Mouse (Mus musculus): ENCODE measurements at regions not wholly inside any gene's neighbourhood (a gene's known extent, or its start where the extent isn't known, plus 50 kb on each side); places are given as distances from the start of the nearest gene placed in this dataset.
A peak's percentile ranks its signal among the peaks of the same experiment; 100 is the strongest.

DNA sequence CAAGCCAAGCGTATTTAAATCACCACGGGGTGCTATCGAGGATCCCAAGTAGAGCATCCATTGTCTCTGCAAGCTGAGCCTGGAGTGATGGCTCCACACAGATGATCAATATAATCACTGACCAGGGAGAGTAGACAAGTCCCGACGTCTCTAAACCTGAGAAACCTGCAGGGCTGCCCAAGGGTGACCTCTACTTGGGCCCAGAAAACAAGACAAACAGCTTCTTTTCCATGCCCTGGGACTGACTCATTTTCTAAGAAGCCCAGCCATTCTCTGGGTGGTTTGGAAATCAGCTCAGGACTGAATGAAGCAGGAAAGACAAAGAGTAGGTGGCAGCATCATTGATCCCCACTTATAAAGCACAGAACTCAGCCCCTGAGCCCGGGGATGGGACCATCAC, 221.5 kb downstream of the 4933412E24Rik start:
- no peak overlapping the region for H3K4me2 ChIP-seq (ENCODE audit: low read depth, low read length, poor library complexity, severe bottlenecking)
- no peak for ATAC-seq (ENCODE audit: low FRiP score)
- H3K4me1 ChIP-seq (ENCODE audit: insufficient read depth, low read length): no peaks in the 10 kb centered on the region; the same call in 1 of the 2 replicates
- H3K9ac ChIP-seq (replicated peaks; ENCODE audit: low read length, poor library complexity, severe bottlenecking): no peak overlapping the region
- no peaks in the 10 kb centered on the region for H3K27me3 ChIP-seq (ENCODE audit: insufficient read depth, low read length)
- no peaks in the 10 kb centered on the region for H3K36me3 ChIP-seq (ENCODE audit: insufficient read depth, low read length)
- no peak for TF ChIP-seq CTCF (IDR thresholded peaks at IDR 0.05)
- H3K9me3 ChIP-seq (ENCODE audit: low read length): no peaks in the 10 kb centered on the region
- no peak for DNase-seq (ENCODE audit: low spot score)
- H3K4me3 ChIP-seq (ENCODE audit: low read depth, low read length): no peak overlapping the region
- 86% methylated on average over 6 of the region's 6 CpGs for WGBS
- H3K27ac ChIP-seq (ENCODE audit: low read depth, low read length): no peak overlapping the region

DNA sequence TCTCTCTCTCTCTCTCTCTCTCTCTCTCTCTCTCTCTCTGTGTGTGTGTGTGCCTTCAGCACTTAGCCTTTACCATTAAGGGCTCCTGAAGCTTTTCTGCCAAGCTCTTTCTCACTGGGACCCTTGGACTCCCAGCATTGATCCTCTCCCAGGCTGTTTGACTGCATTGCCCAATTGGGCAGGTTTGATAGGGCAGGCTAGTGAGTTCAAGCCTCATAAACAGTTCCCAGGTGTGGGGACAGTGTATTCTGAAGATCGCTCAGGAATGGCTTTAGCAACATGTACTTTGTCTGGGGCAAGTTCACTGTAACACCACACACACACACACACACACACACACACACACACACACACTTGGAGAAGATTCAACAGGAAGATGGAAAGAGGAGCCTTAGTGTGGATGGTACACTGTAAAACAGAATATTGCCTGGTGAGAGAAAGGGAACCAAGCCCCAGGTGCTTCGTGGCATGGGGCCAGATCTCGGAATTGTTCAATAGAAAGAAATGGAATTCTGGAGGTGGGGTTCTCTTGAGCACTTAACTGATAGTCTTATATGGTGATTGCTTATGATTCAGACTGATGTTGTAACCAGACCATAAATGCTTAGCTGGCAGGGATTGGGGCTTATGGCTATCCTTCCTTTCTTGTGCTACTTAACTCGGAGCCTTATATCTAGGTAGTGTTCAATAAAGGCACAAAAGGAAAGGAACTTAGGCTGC, 229.5 kb downstream of the 4933412E24Rik start:
- H3K27me3 ChIP-seq (ENCODE audit: insufficient read depth, low read length): no peaks in the 10 kb centered on the region; the same call in 1 of the 2 replicates
- H3K9me3 ChIP-seq (ENCODE audit: low read length): no peaks in the 10 kb centered on the region
- H3K9ac ChIP-seq (replicated peaks; ENCODE audit: low read length, poor library complexity, severe bottlenecking): no peak overlapping the region
- WGBS: 85% methylated on average over 4 of the region's 4 CpGs
- H3K4me1 ChIP-seq (ENCODE audit: insufficient read depth, low read length): no peaks in the 10 kb centered on the region
- no peak overlapping the region for H3K4me3 ChIP-seq (ENCODE audit: low read depth, low read length)
- DNase-seq (ENCODE audit: low spot score) (no peak), ATAC-seq (ENCODE audit: low FRiP score) (no peak)
- H3K4me2 ChIP-seq (ENCODE audit: low read depth, low read length, poor library complexity, severe bottlenecking): no peak overlapping the region
- H3K27ac ChIP-seq (ENCODE audit: low read depth, low read length): no peak overlapping the region
- H3K36me3 ChIP-seq (ENCODE audit: insufficient read depth, low read length): no peaks in the 10 kb centered on the region
- TF ChIP-seq CTCF (IDR thresholded peaks at IDR 0.05): no peak

DNA sequence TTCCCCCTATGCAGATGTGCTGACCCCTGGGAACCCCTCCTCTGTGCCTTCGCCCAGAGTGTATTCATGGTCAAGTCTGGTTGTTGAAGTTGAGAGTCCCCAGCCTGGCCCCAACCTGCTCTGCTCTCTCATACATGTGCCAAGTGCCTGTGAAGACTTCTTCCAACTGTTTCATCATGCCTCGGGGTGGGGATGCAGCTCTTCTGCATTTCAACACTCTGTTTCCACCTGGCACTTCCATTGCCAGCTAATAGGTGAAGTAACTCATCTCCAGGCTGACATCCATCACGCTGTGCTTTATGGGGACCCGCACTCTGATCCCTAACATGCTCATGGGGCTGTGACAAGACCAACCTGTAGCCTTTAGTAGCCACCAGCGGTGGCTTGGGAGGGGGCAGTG, 230.4 kb downstream of the 4933412E24Rik start:
- TF ChIP-seq CTCF (IDR thresholded peaks at IDR 0.05): no peak
- WGBS: 94% methylated on average over 5 of the region's 5 CpGs

GRCm38 (mm10) chr15:59784556-59784929, 231.9 kb downstream of the 4933412E24Rik start:
- Histone ChIP-seq H3K4me3 (ENCODE audit: low read depth, low read length) (no peak overlapping the region), H3K4me2 (ENCODE audit: low read depth, low read length, poor library complexity, severe bottlenecking) (no peak overlapping the region), H3K27ac (ENCODE audit: low read depth, low read length) (no peak overlapping the region), H3K9ac (replicated peaks; ENCODE audit: low read length, poor library complexity, severe bottlenecking) (no peak overlapping the region), H3K36me3 (ENCODE audit: insufficient read depth, low read length) (no peaks in the 10 kb centered on the region), H3K4me1 (ENCODE audit: insufficient read depth, low read length) (no peaks in the 10 kb centered on the region), H3K27me3 (ENCODE audit: insufficient read depth, low read length) (no peaks in the 10 kb centered on the region; the same call in 1 of the 2 replicates), H3K9me3 (ENCODE audit: low read length) (no peaks in the 10 kb centered on the region)
- WGBS: 54% methylated on average over 8 of the region's 8 CpGs
- DNase-seq (ENCODE audit: low spot score) (no peak), ATAC-seq (ENCODE audit: low FRiP score) (no peak)
- TF ChIP-seq CTCF (IDR thresholded peaks at IDR 0.05): no peak

More for the DNA sequence above, 230.4 kb downstream of the 4933412E24Rik start:
- Histone ChIP-seq H3K27ac (ENCODE audit: low read depth, low read length) (no peak overlapping the region), H3K27me3 (ENCODE audit: insufficient read depth, low read length) (no peaks in the 10 kb centered on the region; the same call in 1 of the 2 replicates), H3K4me2 (ENCODE audit: low read depth, low read length, poor library complexity, severe bottlenecking) (no peak overlapping the region), H3K9me3 (ENCODE audit: low read length) (no peaks in the 10 kb centered on the region), H3K4me3 (ENCODE audit: low read depth, low read length) (no peak overlapping the region), H3K36me3 (ENCODE audit: insufficient read depth, low read length) (no peaks in the 10 kb centered on the region), H3K9ac (replicated peaks; ENCODE audit: low read length, poor library complexity, severe bottlenecking) (no peak overlapping the region), H3K4me1 (ENCODE audit: insufficient read depth, low read length) (no peaks in the 10 kb centered on the region)
- ATAC-seq (ENCODE audit: low FRiP score) (no peak), DNase-seq (ENCODE audit: low spot score) (no peak)

DNA sequence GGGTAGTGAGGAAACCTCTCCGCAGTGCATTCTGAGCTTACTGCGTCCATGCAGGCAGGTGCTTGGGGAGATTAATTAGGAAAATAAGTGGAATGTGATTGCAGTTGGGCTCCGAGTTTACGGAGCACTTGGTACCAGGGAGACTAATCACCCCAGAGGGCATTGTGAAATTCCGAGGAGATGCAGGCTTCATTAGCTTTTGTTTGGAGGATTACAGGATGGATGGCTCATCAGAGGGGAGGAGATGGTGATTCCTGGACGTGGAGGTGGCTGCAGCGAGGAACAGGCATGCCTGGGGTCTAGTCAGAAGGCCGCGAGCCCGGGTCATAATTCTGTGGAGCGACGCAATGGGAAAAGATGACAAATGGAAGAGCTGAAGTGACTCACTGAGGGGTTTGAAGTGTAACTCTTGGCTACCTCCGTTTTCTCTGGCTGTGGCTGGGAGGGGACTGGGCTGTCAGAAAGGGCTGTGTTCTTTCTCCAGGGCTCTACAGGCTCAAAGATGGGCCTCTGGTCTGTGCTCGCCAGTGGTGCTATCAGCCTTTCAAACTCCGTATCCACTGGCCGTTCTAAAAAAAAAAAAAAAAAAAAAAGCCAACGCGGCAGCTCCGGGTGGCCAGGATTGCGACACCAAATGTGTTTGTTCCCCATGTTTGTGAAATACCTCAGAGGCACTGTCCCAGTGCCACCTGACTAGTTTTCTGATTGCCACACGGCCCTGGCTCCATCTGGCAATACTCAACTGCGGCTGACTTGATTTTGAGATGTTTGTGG, 232.4 kb downstream of the 4933412E24Rik start:
- WGBS: 16% methylated on average over 22 of the region's 22 CpGs
- Histone ChIP-seq H3K9me3 (ENCODE audit: low read length) (no peaks in the 10 kb centered on the region), H3K36me3 (ENCODE audit: insufficient read depth, low read length) (no peaks in the 10 kb centered on the region), H3K27me3 (ENCODE audit: insufficient read depth, low read length) (no peaks in the 10 kb centered on the region; the same call in 1 of the 2 replicates), H3K9ac (replicated peaks; ENCODE audit: low read length, poor library complexity, severe bottlenecking) (no peak overlapping the region), H3K4me1 (ENCODE audit: insufficient read depth, low read length) (no peaks in the 10 kb centered on the region), H3K27ac (ENCODE audit: low read depth, low read length) (no peak overlapping the region), H3K4me3 (ENCODE audit: low read depth, low read length) (0 out of 2 replicates have a peak overlapping the region, but pooled peaks have one; percentile 6), H3K4me2 (ENCODE audit: low read depth, low read length, poor library complexity, severe bottlenecking) (peak overlapping the region; percentile 28)
- DNase-seq (ENCODE audit: low spot score): peak; percentile 46
- peak; percentile 10; the same call in 1 of the 2 replicates for ATAC-seq (ENCODE audit: low FRiP score)
- no peak for TF ChIP-seq CTCF (IDR thresholded peaks at IDR 0.05)

DNA sequence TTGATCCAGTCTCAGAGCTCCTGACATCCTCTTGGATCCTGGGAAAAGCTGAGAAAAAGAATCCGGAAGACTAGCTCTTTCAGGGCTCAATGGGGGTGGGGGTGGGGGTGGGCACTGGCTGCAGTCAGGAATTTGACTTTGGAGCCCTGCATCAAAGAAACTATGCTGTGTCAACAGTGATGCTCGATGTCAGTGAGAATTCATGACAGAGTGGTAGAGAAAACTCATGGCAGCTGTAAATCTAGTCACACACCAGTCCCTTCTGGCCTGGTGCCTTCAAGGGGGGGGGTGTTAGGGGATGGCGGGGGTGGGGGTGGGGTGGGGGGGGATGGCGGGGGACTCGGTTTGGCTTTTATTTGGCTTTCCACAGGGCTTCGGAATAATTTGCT, 233.0 kb downstream of the 4933412E24Rik start:
- H3K36me3 ChIP-seq (ENCODE audit: insufficient read depth, low read length): no peaks in the 10 kb centered on the region
- H3K9me3 ChIP-seq (ENCODE audit: low read length): no peaks in the 10 kb centered on the region
- no peak overlapping the region for H3K4me3 ChIP-seq (ENCODE audit: low read depth, low read length)
- no peaks in the 10 kb centered on the region for H3K4me1 ChIP-seq (ENCODE audit: insufficient read depth, low read length)
- ATAC-seq (ENCODE audit: low FRiP score) (peak; percentile 38; the same call in 1 of the 2 replicates), DNase-seq (ENCODE audit: low spot score) (no peak)
- no peak overlapping the region for H3K27ac ChIP-seq (ENCODE audit: low read depth, low read length)
- no peaks in the 10 kb centered on the region; the same call in 1 of the 2 replicates for H3K27me3 ChIP-seq (ENCODE audit: insufficient read depth, low read length)
- no peak overlapping the region for H3K9ac ChIP-seq (replicated peaks; ENCODE audit: low read length, poor library complexity, severe bottlenecking)
- 2% methylated on average over 6 of the region's 6 CpGs for WGBS
- TF ChIP-seq CTCF (IDR thresholded peaks at IDR 0.05): no peak
- H3K4me2 ChIP-seq (ENCODE audit: low read depth, low read length, poor library complexity, severe bottlenecking): peak overlapping the region; percentile 28
